In genomic region chr2:9969734-9970133, GRCm38 (mm10) we compare ENCODE assay signal across 23 mouse cellular contexts.
DNase-seq lines count a peak whose midpoint lies in the region; ATAC-seq and TF ChIP-seq lines count a peak whose summit lies in the region.
"Had no signal": no experiment of that assay in that cellular context is flagged by ENCODE, and none has a peak within 500 bp of the region (broad histone marks: within the 10 kb centered on the region; RNA-seq: fewer than 3 reads in every experiment).

No protein-coding gene starts in this region.

- no peaks in the 10 kb centered on the region for H3K27me3 ChIP-seq in heart, adult 2 months (ENCODE audit: control insufficient read depth, insufficient read depth, low read length)
- no peaks in the 10 kb centered on the region for H3K27me3 ChIP-seq in heart, embryonic 16.5 days (ENCODE audit: control insufficient read depth, insufficient read depth, low read length)
- H3K27me3 ChIP-seq in intestine, embryonic 16.5 days (replicated peaks; ENCODE audit: control insufficient read depth, insufficient read depth, low read length) = no peaks in the 10 kb centered on the region
- H3K27me3 ChIP-seq: CH12.LX; hindbrain, embryonic 15.5 days; limb, embryonic 15.5 days; liver, embryonic 15.5 days; megakaryocyte, embryonic 14.5 days had no signal

- TF ChIP-seq EP300 in heart, adult 2 months (IDR thresholded peaks at IDR 0.05; ENCODE audit: insufficient read depth, low read depth, low read length) = 0 out of 2 replicates have a peak, but pooled peaks have one; percentile 59

- peak; percentile 70 for ATAC-seq in heart, embryonic 16.5 days (replicated peaks; ENCODE audit: extremely low read depth, insufficient read depth, low FRiP score)
- ATAC-seq in intestine, embryonic 16.5 days = no peak
- ATAC-seq: forebrain, postnatal 0 days had no signal

- H3K4me1 ChIP-seq in heart, adult 2 months (ENCODE audit: control insufficient read depth, insufficient read depth, low read length) = peaks cover 5% of the 10 kb centered on the region
- peaks cover 13% of the 10 kb centered on the region for H3K4me1 ChIP-seq in heart, embryonic 16.5 days (ENCODE audit: control insufficient read depth, insufficient read depth, low read length)
- 0 out of 2 replicates have a peak, but pooled peaks cover 4% of the 10 kb centered on the region for H3K4me1 ChIP-seq in intestine, embryonic 16.5 days (ENCODE audit: control insufficient read depth, insufficient read depth, low read length)
- H3K4me1 ChIP-seq: hindbrain, embryonic 15.5 days; limb, embryonic 15.5 days had no signal

- no peak for TF ChIP-seq CTCF in heart, adult 2 months (IDR thresholded peaks at IDR 0.05)

- 53% methylated on average over 5 of the region's 5 CpGs for WGBS in heart, adult 2 months
- WGBS in heart, embryonic 16.5 days = 30% methylated on average over 5 of the region's 5 CpGs
- 77% methylated on average over 5 of the region's 5 CpGs for WGBS in intestine, embryonic 16.5 days

- H3K79me2 ChIP-seq in heart, adult 2 months (replicated peaks; ENCODE audit: control insufficient read depth, insufficient read depth, low read length) = no peaks in the 10 kb centered on the region

- H3K4me3 ChIP-seq in heart, adult 2 months = no peak overlapping the region
- no peak overlapping the region for H3K4me3 ChIP-seq in heart, embryonic 16.5 days (ENCODE audit: low read length)
- no peak overlapping the region for H3K4me3 ChIP-seq in intestine, embryonic 16.5 days (ENCODE audit: low read length)
- H3K4me3 ChIP-seq: hindbrain, embryonic 15.5 days; left cerebral cortex, adult 2 months; limb, embryonic 15.5 days; liver, embryonic 15.5 days; megakaryocyte, embryonic 14.5 days had no signal

- DNase-seq in heart, adult 2 months = peak in 1 of 2 experiments; percentile 39
- DNase-seq in heart, postnatal 25 days (ENCODE audit: low spot score) = no peak
- DNase-seq in lung, postnatal 36 days = peak; percentile 15
- DNase-seq in lung, postnatal 4 days = no peak
- no peak for DNase-seq in urinary bladder, adult 18-20 months (ENCODE audit: low spot score in 2 of 2)
- DNase-seq: adrenal gland, adult 2 months; B cell, adult 2 months; cerebellum, adult 11 months; cerebellum, postnatal 10 days; forebrain, postnatal 0 days; kidney, adult 8-10 months; kidney, postnatal 10 days; left cerebral cortex, postnatal 4 days; midbrain, embryonic 14.5 days had no signal

- peak overlapping the region; percentile 73 for H3K27ac ChIP-seq in heart, adult 2 months
- H3K27ac ChIP-seq in heart, embryonic 16.5 days (ENCODE audit: low read length) = peak overlapping the region; percentile 73
- H3K27ac ChIP-seq in intestine, embryonic 16.5 days (ENCODE audit: low read length) = no peak overlapping the region
- H3K27ac ChIP-seq: hindbrain, embryonic 15.5 days; left cerebral cortex, adult 2 months; limb, embryonic 15.5 days; liver, embryonic 15.5 days had no signal

- peaks cover 2% of the 10 kb centered on the region; the same call in 1 of the 2 replicates for H3K36me3 ChIP-seq in heart, adult 2 months (ENCODE audit: control insufficient read depth, insufficient read depth, low read length)
- H3K36me3 ChIP-seq in heart, embryonic 16.5 days (ENCODE audit: control insufficient read depth, insufficient read depth) = no peaks in the 10 kb centered on the region
- H3K36me3 ChIP-seq in intestine, embryonic 16.5 days (ENCODE audit: control insufficient read depth, insufficient read depth, low read length) = no peaks in the 10 kb centered on the region
- H3K36me3 ChIP-seq: hindbrain, embryonic 15.5 days; limb, embryonic 15.5 days; liver, embryonic 15.5 days had no signal

- intact Hi-C loops in heart, adult 2 months (cut with DNase I) = no loop called here
- intact Hi-C loops in heart, postnatal 25 days (cut with DNase I) = no loop called here

- no peak overlapping the region for H3K9ac ChIP-seq in heart, adult 2 months (ENCODE audit: low read depth, low read length)
- no peak overlapping the region for H3K9ac ChIP-seq in heart, embryonic 16.5 days (ENCODE audit: low read length)
- no peak overlapping the region for H3K9ac ChIP-seq in intestine, embryonic 16.5 days (ENCODE audit: low read depth, low read length)
- H3K9ac ChIP-seq: forebrain, postnatal 0 days; hindbrain, embryonic 15.5 days; limb, embryonic 15.5 days; liver, embryonic 15.5 days had no signal

- no peak for TF ChIP-seq POLR2A in heart, adult 2 months (IDR thresholded peaks at IDR 0.05; ENCODE audit: insufficient read depth, low read depth, low read length)

- no peaks in the 10 kb centered on the region for H3K9me3 ChIP-seq in heart, embryonic 16.5 days (replicated peaks; ENCODE audit: control insufficient read depth, low read length)
- H3K9me3 ChIP-seq in intestine, embryonic 16.5 days (ENCODE audit: control insufficient read depth, low read length) = no peaks in the 10 kb centered on the region
- H3K9me3 ChIP-seq: G1E; hindbrain, embryonic 15.5 days; limb, embryonic 15.5 days; liver, embryonic 15.5 days had no signal

- no peak overlapping the region for H3K4me2 ChIP-seq in heart, embryonic 16.5 days (ENCODE audit: low read depth, low read length)
- no peak overlapping the region for H3K4me2 ChIP-seq in intestine, embryonic 16.5 days (ENCODE audit: low read depth, low read length)
- H3K4me2 ChIP-seq: hindbrain, embryonic 15.5 days; limb, embryonic 15.5 days; liver, embryonic 15.5 days had no signal
